8 mouse cellular contexts compared by ENCODE assay signal in genomic region chr4:111720662-111721003, GRCm38 (mm10). TPM values are rescaled to one million over a fixed set of nuclear protein-coding genes. Genes with fewer than 3 reads are reported as not detected.
A peak's percentile ranks its signal among the peaks of the same experiment; 100 is the strongest.
DNase-seq lines count a peak whose midpoint lies in the region; ATAC-seq and TF ChIP-seq lines count a peak whose summit lies in the region.

No protein-coding gene starts in this region.

- TF ChIP-seq CTCF in layer of hippocampus, adult 2 months (conservative IDR thresholded peaks at IDR 0.05), result no peak

- peak overlapping the region; percentile 54 for H3K4me3 ChIP-seq in layer of hippocampus, adult 2 months
- H3K4me3 ChIP-seq in embryonic facial prominence, embryonic 15.5 days (replicated peaks), result peak overlapping the region; percentile 86
- peak overlapping the region; percentile 85 for H3K4me3 ChIP-seq in limb, embryonic 11.5 days (ENCODE audit: low read depth, low read length)
- H3K4me3 ChIP-seq in neural tube, embryonic 15.5 days (replicated peaks), result peak overlapping the region; percentile 61

- no peak for ATAC-seq in embryonic facial prominence, embryonic 15.5 days (ENCODE audit: insufficient number of reproducible peaks, low FRiP score, low TSS enrichment, low read depth)
- no peak for ATAC-seq in limb, embryonic 11.5 days (ENCODE audit: insufficient number of reproducible peaks, low FRiP score, low TSS enrichment, low read depth)
- peak; percentile 16 for ATAC-seq in neural tube, embryonic 15.5 days (ENCODE audit: low FRiP score)
- no peak for ATAC-seq in erythroid progenitor cell, adult 5-6 weeks (replicated peaks; ENCODE audit: low FRiP score, poor library complexity, severe bottlenecking)

- H3K27ac ChIP-seq in layer of hippocampus, adult 2 months, result no peak overlapping the region
- H3K27ac ChIP-seq in embryonic facial prominence, embryonic 15.5 days (replicated peaks), result peak overlapping the region; percentile 83
- 0 out of 2 replicates have a peak overlapping the region, but pooled peaks have one; percentile 51 for H3K27ac ChIP-seq in limb, embryonic 11.5 days (replicated peaks; ENCODE audit: low read depth, low read length)
- peak overlapping the region; percentile 57 for H3K27ac ChIP-seq in neural tube, embryonic 15.5 days (replicated peaks)

- no peaks in the 10 kb centered on the region for H3K36me3 ChIP-seq in embryonic facial prominence, embryonic 15.5 days
- H3K36me3 ChIP-seq in limb, embryonic 11.5 days (ENCODE audit: control insufficient read depth, insufficient read depth, low read length), result no peaks in the 10 kb centered on the region
- no peaks in the 10 kb centered on the region for H3K36me3 ChIP-seq in neural tube, embryonic 15.5 days

- WGBS in embryonic facial prominence, embryonic 15.5 days, result 20% methylated on average over 2 of the region's 2 CpGs
- WGBS in limb, embryonic 11.5 days, result 9% methylated on average over 2 of the region's 2 CpGs
- WGBS in neural tube, embryonic 15.5 days, result 15% methylated on average over 2 of the region's 2 CpGs

- peak overlapping the region; percentile 71 for H3K4me2 ChIP-seq in embryonic facial prominence, embryonic 15.5 days (replicated peaks)
- peak overlapping the region; percentile 70 for H3K4me2 ChIP-seq in limb, embryonic 11.5 days (ENCODE audit: low read depth, severe bottlenecking)
- peak overlapping the region; percentile 82 for H3K4me2 ChIP-seq in neural tube, embryonic 15.5 days

- no peaks in the 10 kb centered on the region for H3K27me3 ChIP-seq in embryonic facial prominence, embryonic 15.5 days
- no peaks in the 10 kb centered on the region for H3K27me3 ChIP-seq in limb, embryonic 11.5 days (ENCODE audit: control insufficient read depth, insufficient read depth, low read length)
- H3K27me3 ChIP-seq in neural tube, embryonic 15.5 days (replicated peaks), result no peaks in the 10 kb centered on the region

- H3K4me1 ChIP-seq in embryonic facial prominence, embryonic 15.5 days, result peaks cover 11% of the 10 kb centered on the region
- H3K4me1 ChIP-seq in limb, embryonic 11.5 days (ENCODE audit: control insufficient read depth, insufficient read depth, low read length), result 0 out of 2 replicates have a peak, but pooled peaks cover 2% of the 10 kb centered on the region
- peaks cover 13% of the 10 kb centered on the region for H3K4me1 ChIP-seq in neural tube, embryonic 15.5 days

- H3K9ac ChIP-seq in embryonic facial prominence, embryonic 15.5 days, result peak overlapping the region; percentile 6; the same call in 1 of the 2 replicates
- H3K9ac ChIP-seq in limb, embryonic 11.5 days (ENCODE audit: low read length), result peak overlapping the region; percentile 35; the same call in 1 of the 2 replicates
- no peak overlapping the region for H3K9ac ChIP-seq in neural tube, embryonic 15.5 days (replicated peaks)

- H3K9me3 ChIP-seq in embryonic facial prominence, embryonic 15.5 days (replicated peaks), result no peaks in the 10 kb centered on the region
- no peaks in the 10 kb centered on the region for H3K9me3 ChIP-seq in limb, embryonic 11.5 days (ENCODE audit: control insufficient read depth, low read length)
- no peaks in the 10 kb centered on the region for H3K9me3 ChIP-seq in neural tube, embryonic 15.5 days (replicated peaks)

- no peak for DNase-seq in layer of hippocampus, adult 2 months (ENCODE audit: low spot score in 2 of 2)
- DNase-seq in layer of hippocampus, adult 9-10 months (ENCODE audit: low spot score), result no peak
- DNase-seq in limb, embryonic 11.5 days (ENCODE audit: low spot score), result no peak
- no peak for DNase-seq in frontal cortex, adult 2 months (ENCODE audit: extremely low spot score in 1 of 2, low spot score in 1 of 2)
- DNase-seq in cerebellum, adult 9-10 months, result no peak

RNA-seq across cellular contexts. Expression of gene Spata6, which starts 0.8 kb away (rescaled TPM):
- 1 to 10 TPM; 2.2 to 3.1 TPM for total RNA-seq in layer of hippocampus, adult 2 months (2021)
- 25.1 and 26.1 TPM in 2 replicates for polyA plus RNA-seq in embryonic facial prominence, embryonic 15.5 days (2015; fragmentation: Nextera tagmentation; extraction: Ambion mirVana)
- polyA plus RNA-seq in limb, embryonic 11.5 days (2014; fragmentation: Nextera tagmentation; extraction: Ambion mirVana), result 31.8 and 33.4 TPM in 2 replicates
- polyA plus RNA-seq in neural tube, embryonic 15.5 days (2015; fragmentation: Nextera tagmentation; extraction: Ambion mirVana), result 15.6 and 19.0 TPM in 2 replicates
- 4.6 and 5.4 TPM in 2 replicates for polyA plus RNA-seq in frontal cortex, adult 2 months (2012; rRNA removed)
- 1.4 and 8.0 TPM in 2 replicates for total RNA-seq in erythroid progenitor cell, adult 5-6 weeks (2015; ENCODE audit: low replicate concordance)
- 5.1 and 10.8 TPM in 2 replicates for total RNA-seq in erythroid progenitor cell, adult 5-6 weeks (2017; ENCODE audit: low replicate concordance)
